Mouse (Mus musculus) MEL (cell line): ENCODE measurements around the gene Ranbp1. TPM values are rescaled to one million over a fixed set of nuclear protein-coding genes. Genes with fewer than 3 reads are reported as not detected.

ENCODE experiments used
- DNase-seq: peaks from one replicate; pipeline ENCODE4 v3.0.0; 2011; ENCODE audit warnings: low read depth, low spot score
- H3K27ac ChIP-seq: 2 replicates; pipeline ENCODE4 v1.5.1; 2012; ENCODE audit warnings: low read depth, mild to moderate bottlenecking, control low read depth, low read length, moderate library complexity; ENCODE audit not compliant: control insufficient read depth
- H3K27me3 ChIP-seq, 2 experiments: fragments of 150-350 bp in 1 of 2; sonication (generic) in 1 of 2; 2 replicates each; pipeline ENCODE4 v1.6.1; 2012; ENCODE audit warnings: low read length in 2 of 2, mild to moderate bottlenecking in 2 of 2, improper control_type of control experiment in 1 of 2, moderate library complexity in 1 of 2; ENCODE audit not compliant: insufficient read depth in 2 of 2, control insufficient read depth in 1 of 2
- H3K36me3 ChIP-seq, 2 experiments: 2 replicates each; pipeline ENCODE4 v1.6.1; 2012 to 2014; ENCODE audit warnings: low read length in 2 of 2, improper control_type of control experiment in 1 of 2, inconsistent platforms in 1 of 2, mild to moderate bottlenecking in 1 of 2; ENCODE audit not compliant: insufficient read depth in 2 of 2, control insufficient read depth in 1 of 2
- H3K4me1 ChIP-seq, 2 experiments: fragments of 150-350 bp in 1 of 2; sonication (generic) in 1 of 2; 2 replicates each; pipeline ENCODE4 v1.6.1; 2012; ENCODE audit warnings: low read length in 2 of 2, improper control_type of control experiment in 1 of 2, mild to moderate bottlenecking in 1 of 2; ENCODE audit not compliant: insufficient read depth in 2 of 2, control insufficient read depth in 1 of 2
- H3K4me3 ChIP-seq, 2 experiments: fragments of 150-350 bp in 1 of 2; sonication (generic) in 1 of 2; 2 replicates each; pipeline ENCODE4 v1.5.1; 2012; ENCODE audit warnings: low read depth in 2 of 2, low read length in 2 of 2, mild to moderate bottlenecking in 2 of 2, moderate library complexity in 2 of 2, control low read depth in 1 of 2, improper control_type of control experiment in 1 of 2; ENCODE audit not compliant: control insufficient read depth in 1 of 2, insufficient read depth in 1 of 2
- H3K79me2 ChIP-seq: 2 replicates; pipeline ENCODE4 v1.6.1; 2012; ENCODE audit warnings: mild to moderate bottlenecking, low read length, moderate library complexity; ENCODE audit not compliant: control insufficient read depth, poor library complexity, insufficient read depth
- H3K9ac ChIP-seq: 2 replicates; pipeline ENCODE4 v1.6.1; 2012; ENCODE audit warnings: low read depth, mild to moderate bottlenecking, control low read depth, low read length, moderate library complexity; ENCODE audit not compliant: control insufficient read depth, poor library complexity, severe bottlenecking
- H3K9me3 ChIP-seq: fragments of 150-350 bp; sonication (generic); replicated peaks from 2 replicates; pipeline ENCODE4 v1.6.1; 2012; ENCODE audit warnings: mild to moderate bottlenecking, low read length, improper control_type of control experiment, moderate library complexity; ENCODE audit not compliant: insufficient read depth
- CTCF ChIP-seq, 3 experiments: IDR thresholded peaks in 2 of 3; conservative IDR thresholded peaks in 1 of 3; 2 replicates each; pipeline ENCODE4 v1.5.1; 2011 to 2012; ENCODE audit warnings: low read length in 3 of 3, low read depth in 2 of 3, mild to moderate bottlenecking in 2 of 3, improper control_type of control experiment in 1 of 3, inconsistent platforms in 1 of 3, mixed read lengths in 1 of 3, moderate library complexity in 1 of 3; ENCODE audit not compliant: control insufficient read depth in 1 of 3, insufficient read depth in 1 of 3, poor library complexity in 1 of 3, severe bottlenecking in 1 of 3
- ELF1 ChIP-seq: IDR thresholded peaks from 2 replicates; pipeline ENCODE4 v1.6.1; 2014; ENCODE audit warnings: low read depth, mild to moderate bottlenecking, inconsistent platforms, low read length, improper control_type of control experiment, moderate library complexity
- ETS1 ChIP-seq: IDR thresholded peaks from 2 replicates; pipeline ENCODE4 v1.6.1; 2012; ENCODE audit warnings: low read depth, mild to moderate bottlenecking, inconsistent platforms, low read length, improper control_type of control experiment, moderate library complexity
- GABPA ChIP-seq: IDR thresholded peaks from 2 replicates; pipeline ENCODE4 v1.6.1; 2012; ENCODE audit warnings: low read depth, mild to moderate bottlenecking, inconsistent platforms, low read length, improper control_type of control experiment, moderate library complexity
- GATA1 ChIP-seq: IDR thresholded peaks from 2 replicates; pipeline ENCODE4 v1.6.1; 2011; ENCODE audit warnings: low read depth, low read length, improper control_type of control experiment
- MAX ChIP-seq: IDR thresholded peaks from 2 replicates; pipeline ENCODE4 v1.6.1; 2011; ENCODE audit warnings: low read length, improper control_type of control experiment
- MEF2A ChIP-seq: IDR thresholded peaks from 2 replicates; pipeline ENCODE4 v1.6.1; 2014; ENCODE audit warnings: low read depth, mild to moderate bottlenecking, inconsistent platforms, low read length, improper control_type of control experiment; ENCODE audit not compliant: poor library complexity, insufficient replicate concordance, severe bottlenecking; ENCODE audit errors: extremely low read depth
- NRF1 ChIP-seq: IDR thresholded peaks from 2 replicates; pipeline ENCODE4 v1.6.1; 2014; ENCODE audit warnings: low read depth, mild to moderate bottlenecking, inconsistent platforms, low read length, improper control_type of control experiment, moderate library complexity; ENCODE audit not compliant: poor library complexity, insufficient read depth, severe bottlenecking
- POLR2A ChIP-seq, 2 experiments: IDR thresholded peaks; 2 replicates each; pipeline ENCODE4 v1.6.1; 2011 to 2012; ENCODE audit warnings: low read length in 2 of 2, mild to moderate bottlenecking in 2 of 2, control low read depth in 1 of 2, improper control_type of control experiment in 1 of 2, low read depth in 1 of 2, moderate library complexity in 1 of 2; ENCODE audit not compliant: control insufficient read depth in 1 of 2, insufficient read depth in 1 of 2, poor library complexity in 1 of 2
- POLR2AphosphoS5 ChIP-seq: IDR thresholded peaks from 2 replicates; pipeline ENCODE4 v1.6.1; 2012; ENCODE audit warnings: low read depth, borderline replicate concordance, mild to moderate bottlenecking, inconsistent platforms, low read length, moderate library complexity, mixed read lengths
- RAD21 ChIP-seq: IDR thresholded peaks from 2 replicates; pipeline ENCODE4 v1.6.1; 2011; ENCODE audit warnings: mild to moderate bottlenecking, low read depth, low read length, improper control_type of control experiment
- SIN3A ChIP-seq: IDR thresholded peaks from 2 replicates; pipeline ENCODE4 v1.6.1; 2012; ENCODE audit warnings: low read length, improper control_type of control experiment, inconsistent platforms
- SMC3 ChIP-seq: IDR thresholded peaks from 2 replicates; pipeline ENCODE4 v1.6.1; 2011; ENCODE audit warnings: low read depth, low read length, improper control_type of control experiment
- ZC3H11A ChIP-seq: IDR thresholded peaks from 2 replicates; pipeline ENCODE4 v1.6.1; 2012; ENCODE audit warnings: low read depth, mild to moderate bottlenecking, inconsistent platforms, low read length, improper control_type of control experiment
- polyA plus RNA-seq, 2 experiments: library from polyadenylated mRNA; stranded (reverse) in 1 of 2; unstranded in 1 of 2; fragments of >175 nt in 1 of 2; fragments of >200 nt in 1 of 2; gene quantifications; 2 replicates each; pipeline versions ENCODE4 v1.2.1 to v1.2.4; 2012; ENCODE audit warnings: low replicate concordance in 2 of 2, low read depth in 1 of 2; ENCODE audit not compliant: insufficient read length in 2 of 2, insufficient read depth in 1 of 2, missing spikeins in 1 of 2
- total RNA-seq: library from RNA; depleted of rRNA; stranded (reverse); fragments of 300-350 nt; gene quantifications from 2 replicates; pipeline ENCODE4 v1.2.3, GENCODE M21; 2012

Ranbp1 gene
- total and polyA plus RNA-seq, 3 experiments, result 162 to 681 (median 440) TPM

GRCm38 (mm10) chr16:18214858-18215257 lies 33.7 kb downstream of the Ranbp1 start:
- Histone ChIP-seq H3K79me2 (no peaks in the 10 kb centered on the region), H3K9me3 (no peaks in the 10 kb centered on the region), H3K27me3 (no peaks in the 10 kb centered on the region), H3K4me1 (peaks cover 0 to 5% of the 10 kb centered on the region in 2 experiments; a peak in 1 of 4 replicates), H3K27ac (no peak overlapping the region), H3K9ac (no peak overlapping the region), H3K36me3 (no peaks in the 10 kb centered on the region; a peak in 1 of 4 replicates), H3K4me3 (no peak overlapping the region)
- DNase-seq, result no peak
- TF ChIP-seq GATA1, result no peak
- no peak for TF ChIP-seq ETS1
- TF ChIP-seq RAD21, result no peak
- TF ChIP-seq ELF1, result no peak
- TF ChIP-seq MEF2A, result no peak
- no peak for TF ChIP-seq POLR2A (IDR thresholded peaks at IDR 0.05; ENCODE audit: control insufficient read depth in 1 of 2, insufficient read depth in 1 of 2, low read depth in 1 of 2, low read length in 2 of 2, poor library complexity in 1 of 2)
- TF ChIP-seq NRF1, result no peak
- TF ChIP-seq GABPA, result no peak
- TF ChIP-seq, all 39 proteins: peak for 0

DNA sequence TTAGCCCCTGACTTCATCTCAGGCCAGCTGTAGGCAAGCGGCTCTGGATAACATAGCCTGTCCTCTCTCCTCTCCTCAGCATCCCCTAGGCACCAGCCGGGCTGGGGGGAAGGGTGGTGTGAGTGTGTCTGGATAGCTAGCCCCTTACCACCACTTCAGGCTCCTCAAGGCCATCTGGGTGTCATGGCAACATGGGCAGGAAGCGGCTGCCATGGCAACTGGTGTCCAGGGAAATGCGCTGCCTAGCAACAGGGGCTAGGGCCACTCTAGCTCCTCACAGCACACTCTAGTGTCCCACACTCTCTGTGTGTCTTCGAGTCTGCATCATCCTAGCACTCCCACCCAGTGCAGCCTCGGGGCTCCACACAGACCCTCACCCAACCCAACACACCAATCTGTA lies 34.8 kb downstream of the Ranbp1 start:
- Histone ChIP-seq H3K79me2 (no peaks in the 10 kb centered on the region), H3K27ac (no peak overlapping the region), H3K27me3 (no peaks in the 10 kb centered on the region), H3K9me3 (no peaks in the 10 kb centered on the region), H3K4me1 (peaks cover 0 to 5% of the 10 kb centered on the region in 2 experiments; a peak in 1 of 4 replicates), H3K4me3 (no peak overlapping the region), H3K36me3 (no peaks in the 10 kb centered on the region; a peak in 1 of 4 replicates), H3K9ac (no peak overlapping the region)
- no peak for DNase-seq
- TF ChIP-seq POLR2AphosphoS5 (peak; percentile 30; the same call in 1 of the 2 replicates), ZC3H11A (no peak)

DNA sequence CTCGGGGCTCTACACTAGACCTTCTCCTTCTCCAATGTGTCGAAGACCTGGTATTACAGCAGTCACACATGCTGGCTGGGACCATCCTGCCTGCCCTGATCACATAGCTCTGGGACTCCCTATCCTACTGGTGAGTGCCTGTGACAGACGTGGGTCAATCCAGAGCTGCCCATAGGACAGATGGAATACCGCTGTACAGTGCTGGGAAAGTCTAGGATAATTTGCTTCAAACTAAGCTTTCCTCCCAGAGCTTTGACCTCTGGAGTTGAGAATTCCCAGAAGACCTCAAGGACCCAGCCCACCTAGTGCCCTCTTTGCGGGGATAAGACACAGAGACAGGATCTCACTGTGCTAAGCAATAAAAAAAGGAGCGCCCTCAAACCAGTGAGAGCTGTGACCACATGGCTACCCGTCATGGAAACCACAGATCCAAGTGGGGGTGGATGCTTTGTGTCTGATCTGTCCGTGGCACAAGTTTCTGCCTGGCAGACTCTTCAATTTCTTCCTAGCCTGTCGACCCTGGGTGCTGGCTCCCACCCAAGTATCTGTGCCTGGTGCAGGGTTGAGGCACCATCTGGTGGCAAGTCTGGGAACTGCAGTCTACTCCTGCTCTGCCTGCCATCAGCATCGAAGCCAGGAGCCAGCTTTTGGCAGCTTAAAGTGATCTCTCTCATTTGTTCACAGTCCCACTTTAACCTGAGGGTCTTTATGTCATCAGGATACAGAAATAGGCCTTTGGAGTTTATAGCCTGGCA lies 36.9 kb downstream of the Ranbp1 start:
- Histone ChIP-seq H3K4me3 (no peak overlapping the region), H3K27ac (no peak overlapping the region), H3K79me2 (no peaks in the 10 kb centered on the region), H3K36me3 (no peaks in the 10 kb centered on the region; a peak in 1 of 4 replicates), H3K9ac (no peak overlapping the region), H3K27me3 (no peaks in the 10 kb centered on the region), H3K9me3 (no peaks in the 10 kb centered on the region), H3K4me1 (peaks cover 0 to 5% of the 10 kb centered on the region in 2 experiments; a peak in 1 of 4 replicates)
- DNase-seq, result peak; percentile 86
- TF ChIP-seq MAX (no peak), RAD21 (peak; percentile 99), ZC3H11A (peak; percentile 88), CTCF (IDR thresholded peaks at IDR 0.05 in 2 of 3, conservative IDR thresholded peaks at IDR 0.05 in 1 of 3; ENCODE audit: control insufficient read depth in 1 of 3, insufficient read depth in 1 of 3, low read depth in 2 of 3, low read length in 3 of 3, poor library complexity in 1 of 3, severe bottlenecking in 1 of 3) (peak; percentile 98), SIN3A (0 out of 2 replicates have a peak, but pooled peaks have one; percentile 15), SMC3 (peak; percentile 95)
